Mouse (Mus musculus): ENCODE measurements around the gene Dennd1a. TPM values are rescaled to one million over a fixed set of nuclear protein-coding genes. Genes with fewer than 3 reads are reported as not detected.

Dennd1a gene
- polyA plus RNA-seq, 1 experiment, result 7.7 TPM

GRCm38 (mm10) chr2:37758343-37759015 lies 528.7 kb downstream of the Dennd1a start:
- Histone ChIP-seq H3K4me3 (ENCODE audit: insufficient read depth, poor library complexity, severe bottlenecking) (no peak overlapping the region), H3K79me3 (ENCODE audit: low read depth) (no peaks in the 10 kb centered on the region), H3K36me3 (ENCODE audit: control insufficient read depth, insufficient read depth) (no peaks in the 10 kb centered on the region), H3K27me3 (ENCODE audit: control insufficient read depth, insufficient read depth, insufficient read length) (peaks cover 14% of the 10 kb centered on the region), H3K79me2 (ENCODE audit: control insufficient read depth, insufficient read depth) (no peaks in the 10 kb centered on the region), H3ac (ENCODE audit: control insufficient read depth, insufficient read length, low read depth) (no peak overlapping the region)
- no peak for TF ChIP-seq MYOG (IDR thresholded peaks at IDR 0.05; ENCODE audit: control insufficient read depth, extremely low read depth, insufficient read length)
- TF ChIP-seq MYOD1 (IDR thresholded peaks at IDR 0.05; ENCODE audit: control insufficient read depth, insufficient read length, low read depth), result no peak
- no peak for TF ChIP-seq CEBPB (IDR thresholded peaks at IDR 0.05; ENCODE audit: low read depth)
- TF ChIP-seq CTCF (IDR thresholded peaks at IDR 0.05; ENCODE audit: control insufficient read depth, insufficient read depth, insufficient read length), result no peak
- no peak for TF ChIP-seq MAX (IDR thresholded peaks at IDR 0.05)
- TF ChIP-seq FOSL1 (IDR thresholded peaks at IDR 0.05; ENCODE audit: insufficient read depth, low read length, poor library complexity, severe bottlenecking), result no peak
- TF ChIP-seq USF1 (IDR thresholded peaks at IDR 0.05; ENCODE audit: low read depth), result no peak

GRCm38 (mm10) chr2:37757784-37758183 lies 529.4 kb downstream of the Dennd1a start:
- Histone ChIP-seq H3K79me3 (ENCODE audit: low read depth) (no peaks in the 10 kb centered on the region), H3K27me3 (ENCODE audit: control insufficient read depth, insufficient read depth, insufficient read length) (peaks cover 17% of the 10 kb centered on the region), H3ac (ENCODE audit: control insufficient read depth, insufficient read length, low read depth) (no peak overlapping the region), H3K36me3 (ENCODE audit: control insufficient read depth, insufficient read depth) (no peaks in the 10 kb centered on the region), H3K79me2 (ENCODE audit: control insufficient read depth, insufficient read depth) (no peaks in the 10 kb centered on the region), H3K4me3 (ENCODE audit: insufficient read depth, poor library complexity, severe bottlenecking) (no peak overlapping the region)
- TF ChIP-seq CEBPB (IDR thresholded peaks at IDR 0.05; ENCODE audit: low read depth), result no peak
- no peak for TF ChIP-seq MYOD1 (IDR thresholded peaks at IDR 0.05; ENCODE audit: control insufficient read depth, insufficient read length, low read depth)
- no peak for TF ChIP-seq MYOG (IDR thresholded peaks at IDR 0.05; ENCODE audit: control insufficient read depth, extremely low read depth, insufficient read length)
- no peak for TF ChIP-seq MAX (IDR thresholded peaks at IDR 0.05)
- TF ChIP-seq CTCF (IDR thresholded peaks at IDR 0.05; ENCODE audit: control insufficient read depth, insufficient read depth, insufficient read length), result no peak
- TF ChIP-seq FOSL1 (IDR thresholded peaks at IDR 0.05; ENCODE audit: insufficient read depth, low read length, poor library complexity, severe bottlenecking), result no peak

GRCm38 (mm10) chr2:37757016-37757415 lies 530.2 kb downstream of the Dennd1a start:
- Histone ChIP-seq H3K79me2 (ENCODE audit: control insufficient read depth, insufficient read depth) (no peaks in the 10 kb centered on the region), H3K36me3 (ENCODE audit: control insufficient read depth, insufficient read depth) (no peaks in the 10 kb centered on the region), H3K27me3 (ENCODE audit: control insufficient read depth, insufficient read depth, insufficient read length) (peaks cover 17% of the 10 kb centered on the region), H3K4me3 (ENCODE audit: insufficient read depth, poor library complexity, severe bottlenecking) (no peak overlapping the region), H3ac (ENCODE audit: control insufficient read depth, insufficient read length, low read depth) (no peak overlapping the region), H3K79me3 (ENCODE audit: low read depth) (no peaks in the 10 kb centered on the region)
- no peak for TF ChIP-seq CEBPB (IDR thresholded peaks at IDR 0.05; ENCODE audit: low read depth)
- no peak for TF ChIP-seq USF1 (IDR thresholded peaks at IDR 0.05; ENCODE audit: low read depth)
- TF ChIP-seq FOSL1 (IDR thresholded peaks at IDR 0.05; ENCODE audit: insufficient read depth, low read length, poor library complexity, severe bottlenecking), result no peak
- TF ChIP-seq MAX (IDR thresholded peaks at IDR 0.05), result no peak
- TF ChIP-seq CTCF (IDR thresholded peaks at IDR 0.05; ENCODE audit: control insufficient read depth, insufficient read depth, insufficient read length), result no peak
- TF ChIP-seq MYOD1 (IDR thresholded peaks at IDR 0.05; ENCODE audit: control insufficient read depth, insufficient read length, low read depth), result no peak
- no peak for TF ChIP-seq MYOG (IDR thresholded peaks at IDR 0.05; ENCODE audit: control insufficient read depth, extremely low read depth, insufficient read length)

- no peaks in the 10 kb centered on the region for H3K79me3 ChIP-seq (ENCODE audit: low read depth)
Observed at GRCm38 (mm10) chr2:37756220-37756930, 530.8 kb downstream of the Dennd1a start.

GRCm38 (mm10) chr2:37751114-37751513 lies 536.1 kb downstream of the Dennd1a start:
- H3ac ChIP-seq (ENCODE audit: control insufficient read depth, insufficient read length, low read depth), result no peak overlapping the region
- H3K27me3 ChIP-seq (ENCODE audit: control insufficient read depth, insufficient read depth, insufficient read length), result peaks cover 11% of the 10 kb centered on the region
- no peak overlapping the region for H3K4me3 ChIP-seq (ENCODE audit: insufficient read depth, poor library complexity, severe bottlenecking)
- TF ChIP-seq CTCF (IDR thresholded peaks at IDR 0.05; ENCODE audit: control insufficient read depth, insufficient read depth, insufficient read length) (no peak), MYOD1 (IDR thresholded peaks at IDR 0.05; ENCODE audit: control insufficient read depth, insufficient read length, low read depth) (no peak), USF1 (IDR thresholded peaks at IDR 0.05; ENCODE audit: low read depth) (no peak), FOSL1 (IDR thresholded peaks at IDR 0.05; ENCODE audit: insufficient read depth, low read length, poor library complexity, severe bottlenecking) (no peak), MAX (IDR thresholded peaks at IDR 0.05) (no peak), CEBPB (IDR thresholded peaks at IDR 0.05; ENCODE audit: low read depth) (no peak), MYOG (IDR thresholded peaks at IDR 0.05; ENCODE audit: control insufficient read depth, extremely low read depth, insufficient read length) (no peak)
- no peaks in the 10 kb centered on the region for H3K36me3 ChIP-seq (ENCODE audit: control insufficient read depth, insufficient read depth)
- H3K79me3 ChIP-seq (ENCODE audit: low read depth), result no peaks in the 10 kb centered on the region
- H3K79me2 ChIP-seq (ENCODE audit: control insufficient read depth, insufficient read depth), result no peaks in the 10 kb centered on the region

More at GRCm38 (mm10) chr2:37756220-37756930, 530.8 kb downstream of the Dennd1a start:
- H3K27me3 ChIP-seq (ENCODE audit: control insufficient read depth, insufficient read depth, insufficient read length), result peaks cover 17% of the 10 kb centered on the region
- H3ac ChIP-seq (ENCODE audit: control insufficient read depth, insufficient read length, low read depth), result no peak overlapping the region
- H3K36me3 ChIP-seq (ENCODE audit: control insufficient read depth, insufficient read depth), result no peaks in the 10 kb centered on the region
- H3K79me2 ChIP-seq (ENCODE audit: control insufficient read depth, insufficient read depth), result no peaks in the 10 kb centered on the region
- no peak overlapping the region for H3K4me3 ChIP-seq (ENCODE audit: insufficient read depth, poor library complexity, severe bottlenecking)
- TF ChIP-seq FOSL1 (IDR thresholded peaks at IDR 0.05; ENCODE audit: insufficient read depth, low read length, poor library complexity, severe bottlenecking) (no peak), USF1 (IDR thresholded peaks at IDR 0.05; ENCODE audit: low read depth) (no peak), MYOG (IDR thresholded peaks at IDR 0.05; ENCODE audit: control insufficient read depth, extremely low read depth, insufficient read length) (no peak), CTCF (IDR thresholded peaks at IDR 0.05; ENCODE audit: control insufficient read depth, insufficient read depth, insufficient read length) (no peak), MYOD1 (IDR thresholded peaks at IDR 0.05; ENCODE audit: control insufficient read depth, insufficient read length, low read depth) (no peak), MAX (IDR thresholded peaks at IDR 0.05) (no peak), CEBPB (IDR thresholded peaks at IDR 0.05; ENCODE audit: low read depth) (no peak)

Measured in C2C12 (cell line).